In the genomic region with DNA sequence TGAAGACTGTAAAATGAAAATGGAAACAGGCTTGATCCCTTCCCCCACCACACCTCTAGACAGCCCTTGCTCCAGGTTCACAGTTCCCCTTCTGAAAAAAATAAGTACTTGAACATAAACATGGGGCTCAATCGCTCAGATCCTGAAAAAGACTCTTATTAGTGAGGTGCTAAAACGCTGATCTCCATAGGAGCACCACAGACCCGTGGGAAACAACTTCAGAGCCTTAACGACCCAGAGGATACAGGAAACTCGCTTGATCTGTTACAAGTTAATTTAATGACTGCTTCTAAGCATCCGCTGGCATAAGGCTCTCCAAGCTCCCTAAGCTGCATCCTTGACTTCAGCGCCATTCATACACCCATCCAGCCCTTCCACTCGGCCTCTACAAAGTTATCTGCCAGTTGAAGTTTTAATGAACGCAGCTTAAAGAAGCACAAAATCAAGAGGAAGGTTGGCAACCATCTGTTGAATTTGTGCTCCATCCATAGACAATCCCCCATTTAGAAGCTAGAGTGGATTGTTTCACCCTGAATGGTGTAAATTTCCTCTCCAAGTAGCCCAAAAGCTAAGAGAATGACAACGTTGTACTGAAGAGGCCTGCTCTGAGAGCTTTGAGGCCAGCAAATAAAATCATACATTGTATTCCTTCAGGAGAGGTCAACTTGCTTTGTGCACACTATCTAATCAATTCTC, we compare ENCODE assay signal across 18 mouse cellular contexts.
DNase-seq lines count a peak whose midpoint lies in the region; ATAC-seq and TF ChIP-seq lines count a peak whose summit lies in the region.
"Had no signal": no experiment of that assay in that cellular context is flagged by ENCODE, and none has a peak within 500 bp of the region (broad histone marks: within the 10 kb centered on the region; RNA-seq: fewer than 3 reads in every experiment).

No protein-coding gene starts in this region.

- H3K4me1 ChIP-seq in kidney, embryonic 14.5 days (ENCODE audit: control insufficient read depth, insufficient read depth, low read length) = peaks cover 12% of the 10 kb centered on the region; the same call in 1 of the 2 replicates
- peaks cover 17% of the 10 kb centered on the region for H3K4me1 ChIP-seq in limb, embryonic 14.5 days (ENCODE audit: control insufficient read depth, insufficient read depth, low read length)

- H3K27me3 ChIP-seq in kidney, embryonic 14.5 days (ENCODE audit: control insufficient read depth, insufficient read depth, low read length) = no peaks in the 10 kb centered on the region
- no peaks in the 10 kb centered on the region for H3K27me3 ChIP-seq in limb, embryonic 14.5 days (ENCODE audit: control insufficient read depth, insufficient read depth, low read length)
- H3K27me3 ChIP-seq: embryonic facial prominence, embryonic 12.5 days; megakaryocyte, embryonic 14.5 days had no signal

- H3K9ac ChIP-seq in kidney, embryonic 14.5 days (ENCODE audit: low read depth, low read length) = no peak overlapping the region
- 0 out of 2 replicates have a peak overlapping the region, but pooled peaks have one; percentile 21 for H3K9ac ChIP-seq in limb, embryonic 14.5 days (ENCODE audit: low read depth, low read length, severe bottlenecking)
- H3K9ac ChIP-seq: embryonic facial prominence, embryonic 12.5 days; liver, embryonic 14.5 days had no signal

- no peak overlapping the region for H3K4me2 ChIP-seq in kidney, embryonic 14.5 days (replicated peaks; ENCODE audit: low read depth, low read length)
- no peak overlapping the region for H3K4me2 ChIP-seq in limb, embryonic 14.5 days (replicated peaks; ENCODE audit: low read depth, low read length, severe bottlenecking)
- H3K4me2 ChIP-seq: embryonic facial prominence, embryonic 12.5 days had no signal

- no peak for TF ChIP-seq POLR2A in limb, embryonic 14.5 days (IDR thresholded peaks at IDR 0.05; ENCODE audit: borderline replicate concordance, extremely low read depth, insufficient read depth, insufficient read length)

- WGBS in kidney, embryonic 14.5 days = 19% methylated on average over 10 of the region's 10 CpGs
- WGBS in limb, embryonic 14.5 days = 28% methylated on average over 10 of the region's 10 CpGs

- H3K27ac ChIP-seq in kidney, embryonic 14.5 days (ENCODE audit: low read depth, low read length) = no peak overlapping the region
- H3K27ac ChIP-seq in limb, embryonic 14.5 days (replicated peaks; ENCODE audit: low read depth, low read length) = no peak overlapping the region
- H3K27ac ChIP-seq: embryonic facial prominence, embryonic 12.5 days; gastrocnemius, adult 2 months; kidney, postnatal 0 days; liver, embryonic 14.5 days had no signal

- no peak for DNase-seq in kidney, postnatal 14 days
- DNase-seq in R1 (ENCODE audit: low read depth, low spot score) = peak; percentile 43
- peak; percentile 36 for DNase-seq in embryo, embryonic 11 days
- no peak for DNase-seq in limb, embryonic 14.5 days (ENCODE audit: low spot score)
- DNase-seq in heart, postnatal 25 days (ENCODE audit: low spot score) = no peak
- DNase-seq in frontal cortex, postnatal 10 days (ENCODE audit: low spot score in 2 of 2) = no peak
- DNase-seq: adrenal gland, postnatal 36 days; cerebellum, adult 9-11 months; gastrocnemius, adult 2 months; heart, adult 18-20 months; thymus, adult 2 months had no signal

- peak; percentile 34; the same call in 1 of the 2 replicates for ATAC-seq in kidney, embryonic 14.5 days (ENCODE audit: low FRiP score, low TSS enrichment)
- ATAC-seq in limb, embryonic 14.5 days (ENCODE audit: low FRiP score, low read depth) = no peak
- ATAC-seq: activated CD4-positive, CD25-positive, alpha-beta regulatory T cell, adult 4 months; lung, postnatal 0 days had no signal

- no peaks in the 10 kb centered on the region for H3K36me3 ChIP-seq in kidney, embryonic 14.5 days (ENCODE audit: control insufficient read depth, insufficient read depth, low read length)
- H3K36me3 ChIP-seq in limb, embryonic 14.5 days (ENCODE audit: control insufficient read depth, insufficient read depth, low read length) = no peaks in the 10 kb centered on the region
- H3K36me3 ChIP-seq: embryonic facial prominence, embryonic 12.5 days had no signal

- H3K4me3 ChIP-seq in kidney, embryonic 14.5 days (ENCODE audit: low read length) = no peak overlapping the region
- no peak overlapping the region for H3K4me3 ChIP-seq in limb, embryonic 14.5 days (replicated peaks; ENCODE audit: low read length)
- H3K4me3 ChIP-seq: embryonic facial prominence, embryonic 12.5 days; gastrocnemius, adult 2 months; megakaryocyte, embryonic 14.5 days had no signal

- H3K9me3 ChIP-seq in kidney, embryonic 14.5 days (ENCODE audit: control insufficient read depth, low read length) = no peaks in the 10 kb centered on the region
- H3K9me3 ChIP-seq in limb, embryonic 14.5 days (ENCODE audit: control insufficient read depth, low read length) = no peaks in the 10 kb centered on the region
- H3K9me3 ChIP-seq: embryonic facial prominence, embryonic 12.5 days; megakaryocyte, embryonic 14.5 days had no signal

- intact Hi-C loops in heart, postnatal 25 days (cut with DNase I) = no loop called here

Comparison
In these comparisons a context has a peak if more than half of its experiments do, and no peak if none do; other contexts are left out.
1. DNase-seq: peak in R1 (single experiment) and embryo, embryonic 11 days (single experiment); none in kidney, postnatal 14 days (single experiment), limb, embryonic 14.5 days (single experiment), heart, postnatal 25 days (single experiment) and frontal cortex, postnatal 10 days (0 of 2).